20 mouse cellular contexts compared by ENCODE assay signal in genomic region chr7:67800547-67800946, GRCm38 (mm10). TPM values are rescaled to one million over a fixed set of nuclear protein-coding genes. Genes with fewer than 3 reads are reported as not detected.
"Had no signal": no experiment of that assay in that cellular context is flagged by ENCODE, and none has a peak within 500 bp of the region (broad histone marks: within the 10 kb centered on the region; RNA-seq: fewer than 3 reads in every experiment).

No protein-coding gene starts in this region.

- H3K36me3 ChIP-seq: lung, embryonic 15.5 days; midbrain, embryonic 13.5 days; midbrain, embryonic 15.5 days; neural tube, embryonic 12.5 days; stomach, embryonic 15.5 days had no signal

- H3K4me2 ChIP-seq: lung, embryonic 15.5 days; midbrain, embryonic 13.5 days; midbrain, embryonic 15.5 days; neural tube, embryonic 12.5 days; stomach, embryonic 15.5 days had no signal

- H3K27ac ChIP-seq: lung, embryonic 15.5 days; macrophage; midbrain, embryonic 13.5 days; midbrain, embryonic 15.5 days; neural tube, embryonic 12.5 days; stomach, embryonic 15.5 days; stomach, postnatal 0 days had no signal

- H3K4me1 ChIP-seq: neural tube, embryonic 12.5 days had no signal

- H3K27me3 ChIP-seq: stomach, embryonic 15.5 days had no signal

- H3K9me3 ChIP-seq: lung, embryonic 15.5 days; megakaryocyte, embryonic 14.5 days; midbrain, embryonic 13.5 days; midbrain, embryonic 15.5 days; neural tube, embryonic 12.5 days; stomach, embryonic 15.5 days had no signal

- H3K9ac ChIP-seq: liver, postnatal 0 days; lung, embryonic 15.5 days; midbrain, embryonic 13.5 days; midbrain, embryonic 15.5 days; neural tube, embryonic 12.5 days; stomach, embryonic 15.5 days had no signal

- H3K4me3 ChIP-seq: lung, embryonic 15.5 days; megakaryocyte, embryonic 14.5 days; midbrain, embryonic 13.5 days; midbrain, embryonic 15.5 days; neural tube, embryonic 12.5 days; stomach, embryonic 15.5 days had no signal

- ATAC-seq: liver, postnatal 0 days; lung, postnatal 0 days; midbrain, embryonic 13.5 days; midbrain, embryonic 15.5 days had no signal

- DNase-seq: liver, postnatal 0 days; lung, adult 2 months; lung, postnatal 14 days; lung, postnatal 36 days; right cerebral cortex, postnatal 14 days; thymus, adult 2 months; thymus, postnatal 25 days; thymus, postnatal 4 days had no signal

RNA-seq across cellular contexts. Expression of gene Synm, which starts 41.0 kb away (rescaled TPM):
- total RNA-seq: megakaryocyte progenitor cell, adult 5-6 weeks; monocyte, adult 5-6 weeks; neutrophil, adult 5-6 weeks had no signal
- polyA plus RNA-seq: macrophage had no signal
